Mouse (Mus musculus) hindbrain, embryonic 12.5 days (tissue): Measurements from ENCODE around the gene Matk. TPM values are rescaled to one million over a fixed set of nuclear protein-coding genes. Genes with fewer than 3 reads are reported as not detected.

Source experiments
- ATAC-seq: fragments of 200-750 bp; cut with Nextera tagmentation; 2 replicates; pipeline ENCODE4 v1.8.0; 2017; ENCODE audit warnings: moderate TSS enrichment; ENCODE audit not compliant: low FRiP score
- H3K27ac ChIP-seq: fragments of 300-500 bp; sonication (generic); 2 replicates; pipeline ENCODE4 v1.5.1; 2016; ENCODE audit warnings: mild to moderate bottlenecking
- H3K27me3 ChIP-seq: fragments of 300-500 bp; sonication (generic); 2 replicates; pipeline ENCODE4 v1.6.1; 2016; ENCODE audit warnings: mild to moderate bottlenecking
- H3K36me3 ChIP-seq: fragments of 300-500 bp; sonication (generic); 2 replicates; pipeline ENCODE4 v1.6.1; 2016; ENCODE audit warnings: mild to moderate bottlenecking
- H3K4me1 ChIP-seq: fragments of 300-500 bp; sonication (generic); 2 replicates; pipeline ENCODE4 v1.6.1; 2016
- H3K4me2 ChIP-seq: fragments of 300-500 bp; sonication (generic); replicated peaks from 2 replicates; pipeline ENCODE4 v1.6.1; 2016; ENCODE audit warnings: mild to moderate bottlenecking
- H3K4me3 ChIP-seq: fragments of 300-500 bp; sonication (generic); 2 replicates; pipeline ENCODE4 v1.5.1; 2016; ENCODE audit warnings: mild to moderate bottlenecking
- H3K9ac ChIP-seq: fragments of 300-500 bp; sonication (generic); 2 replicates; pipeline ENCODE4 v1.6.1; 2016; ENCODE audit warnings: mild to moderate bottlenecking, moderate library complexity
- H3K9me3 ChIP-seq: fragments of 300-500 bp; sonication (generic); replicated peaks from 2 replicates; pipeline ENCODE4 v1.6.1; 2016; ENCODE audit warnings: mild to moderate bottlenecking
- WGBS: fragments of 180-500 bp; shearing (Covaris S2); methylation state at CpG from one replicate; pipeline ENCODE4 v1.1.7; 2016; 5-methylcytosine and 5-hydroxymethylcytosine counted together
- polyA plus RNA-seq: library from polyadenylated mRNA; unstranded; fragments of >200 nt; fragmentation: Nextera tagmentation; extraction: Ambion mirVana; gene quantifications from 2 replicates; pipeline ENCODE4 v1.2.1, GENCODE M21; 2016

Matk gene
- polyA plus RNA-seq, 1 experiment from 2014 or later: 6.8 TPM

- peaks cover 33% of the 10 kb centered on the region for H3K27me3 ChIP-seq
- WGBS: 17% methylated on average over 24 of the region's 24 CpGs
- no peaks in the 10 kb centered on the region for H3K9me3 ChIP-seq
- ATAC-seq: no peak
- H3K4me3 ChIP-seq: peak overlapping the region; percentile 2; the same call in 1 of the 2 replicates
- H3K27ac ChIP-seq: no peak overlapping the region
- peak overlapping the region; percentile 9 for H3K4me2 ChIP-seq
- H3K36me3 ChIP-seq: peaks cover 5% of the 10 kb centered on the region; the same call in 1 of the 2 replicates
- no peak overlapping the region for H3K9ac ChIP-seq
- peaks cover 33% of the 10 kb centered on the region for H3K4me1 ChIP-seq
These were observed 38.1 kb downstream of the Matk start for GRCm38 (mm10) chr10:81290698-81291460.

DNA sequence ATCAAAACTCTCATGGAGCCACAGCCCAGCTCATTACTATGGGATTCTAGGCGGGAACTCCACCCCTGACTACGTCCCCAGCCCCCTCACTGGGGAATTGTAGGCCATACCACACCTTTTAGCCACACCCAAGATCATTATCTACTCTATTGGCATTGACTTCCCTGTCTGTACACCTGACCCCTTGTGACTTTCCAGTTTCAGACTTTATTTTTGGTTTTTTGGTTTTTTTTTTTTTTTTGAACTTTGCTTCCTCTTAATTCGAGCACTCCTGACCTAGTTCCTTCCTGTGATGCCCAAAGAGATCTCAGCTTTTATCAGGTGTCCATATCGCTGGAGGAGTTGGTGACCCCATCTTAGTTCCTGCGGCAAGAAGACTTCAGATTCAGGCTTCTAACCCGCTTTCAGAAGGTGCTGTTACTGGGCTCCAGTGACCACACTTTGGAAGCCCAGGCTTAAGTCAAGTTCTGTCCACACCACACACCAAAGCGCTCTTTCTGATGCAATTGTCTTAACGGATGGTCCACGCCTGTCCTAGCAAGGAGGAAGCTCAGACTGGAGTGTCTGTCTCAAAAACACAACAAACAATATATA lies 38.9 kb downstream of the Matk start, which contains the start of gene Tjp3:
Gene Tjp3 (minus strand): TSS at position 71 of the 594 bp plus-strand sequence.
- H3K36me3 ChIP-seq: peaks cover 5% of the 10 kb centered on the region; the same call in 1 of the 2 replicates
- H3K27ac ChIP-seq: no peak within 1 kb of the TSS
- H3K4me3 ChIP-seq: peak within 1 kb of the TSS; percentile 81
- H3K27me3 ChIP-seq: peaks cover 33% of the 10 kb centered on the region
- no peak within 1 kb of the TSS for H3K9ac ChIP-seq
- 76% methylated on average over 9 of the region's 9 CpGs for WGBS
- H3K9me3 ChIP-seq: no peaks in the 10 kb centered on the region
- H3K4me2 ChIP-seq: peak within 1 kb of the TSS; percentile 99
- peaks cover 31% of the 10 kb centered on the region for H3K4me1 ChIP-seq
- ATAC-seq: no peak

GRCm38 (mm10) chr10:81292554-81293333 lies 40.0 kb downstream of the Matk start, which contains the start of gene Pip5k1c:
Gene Pip5k1c, plus strand, starts transcription at chr10:81292963.
- Histone ChIP-seq H3K27me3 (peaks cover 32% of the 10 kb centered on the region), H3K9me3 (no peaks in the 10 kb centered on the region), H3K9ac (peak within 1 kb of the TSS; percentile 86), H3K4me1 (peaks cover 37% of the 10 kb centered on the region), H3K36me3 (peaks cover 5% of the 10 kb centered on the region; the same call in 1 of the 2 replicates), H3K4me2 (peak within 1 kb of the TSS; percentile 99), H3K4me3 (peak within 1 kb of the TSS; percentile 81), H3K27ac (peak within 1 kb of the TSS; percentile 92)
- ATAC-seq: peak; percentile 95
- WGBS: under 1% methylated on average over 69 of the region's 80 CpGs

- WGBS: 4% methylated on average over 25 of the region's 25 CpGs
- Histone ChIP-seq H3K9me3 (no peaks in the 10 kb centered on the region), H3K9ac (peak overlapping the region; percentile 86), H3K36me3 (peaks cover 5% of the 10 kb centered on the region; the same call in 1 of the 2 replicates), H3K4me1 (peaks cover 37% of the 10 kb centered on the region), H3K27ac (peak overlapping the region; percentile 92), H3K4me3 (peak overlapping the region; percentile 81), H3K4me2 (peak overlapping the region; percentile 99), H3K27me3 (peaks cover 25% of the 10 kb centered on the region)
- no peak; the same call in 1 of the 2 replicates for ATAC-seq
These were observed 40.7 kb downstream of the Matk start for GRCm38 (mm10) chr10:81293334-81294030.

- Histone ChIP-seq H3K4me2 (peak overlapping the region; percentile 99), H3K4me1 (peaks cover 38% of the 10 kb centered on the region), H3K36me3 (peaks cover 5% of the 10 kb centered on the region; the same call in 1 of the 2 replicates), H3K27me3 (peaks cover 21% of the 10 kb centered on the region), H3K27ac (no peak overlapping the region), H3K9me3 (no peaks in the 10 kb centered on the region), H3K9ac (peak overlapping the region; percentile 86), H3K4me3 (peak overlapping the region; percentile 81)
- WGBS: 59% methylated on average over 8 of the region's 8 CpGs
- no peak for ATAC-seq
These were observed 41.7 kb downstream of the Matk start for GRCm38 (mm10) chr10:81294442-81294841.

GRCm38 (mm10) chr10:81295185-81295584 lies 42.5 kb downstream of the Matk start:
- H3K4me2 ChIP-seq: no peak overlapping the region

DNA sequence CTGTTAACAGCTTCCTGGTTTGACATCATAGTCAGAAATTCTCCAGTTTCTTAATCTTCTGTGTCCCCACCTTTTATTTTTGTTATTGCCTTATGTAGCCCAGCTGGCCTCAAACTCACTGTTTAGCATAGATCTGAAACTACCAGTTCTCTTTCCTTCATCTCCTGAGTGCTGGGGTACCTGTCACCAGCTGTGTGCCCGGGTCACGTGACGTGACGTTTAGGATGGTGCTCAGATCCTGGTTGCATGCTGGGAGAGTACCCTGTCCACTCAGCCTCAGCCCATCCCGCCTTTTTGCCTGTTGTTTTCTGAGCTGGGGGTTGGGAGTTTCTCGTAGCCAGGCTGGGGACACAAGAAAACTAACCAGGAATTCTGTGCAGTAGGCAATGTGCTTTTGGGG lies 44.5 kb downstream of the Matk start:
- 72% methylated on average over 6 of the region's 6 CpGs for WGBS
- no peak overlapping the region; the same call in 1 of the 2 replicates for H3K27ac ChIP-seq
- ATAC-seq: no peak

More at GRCm38 (mm10) chr10:81295185-81295584, 42.5 kb downstream of the Matk start:
- H3K4me3 ChIP-seq: 0 out of 2 replicates have a peak overlapping the region, but pooled peaks have one; percentile 81
- no peak overlapping the region for H3K27ac ChIP-seq
- H3K9ac ChIP-seq: no peak overlapping the region
- WGBS: 97% methylated on average over 6 of the region's 6 CpGs
- no peaks in the 10 kb centered on the region for H3K9me3 ChIP-seq
- peaks cover 13% of the 10 kb centered on the region for H3K27me3 ChIP-seq
- H3K36me3 ChIP-seq: peaks cover 5% of the 10 kb centered on the region; the same call in 1 of the 2 replicates
- no peak for ATAC-seq
- peaks cover 42% of the 10 kb centered on the region for H3K4me1 ChIP-seq

GRCm38 (mm10) chr10:81297845-81298244 lies 45.1 kb downstream of the Matk start:
- Histone ChIP-seq H3K27ac (no peak overlapping the region), H3K9ac (no peak overlapping the region), H3K9me3 (no peaks in the 10 kb centered on the region), H3K36me3 (peaks cover 5% of the 10 kb centered on the region; the same call in 1 of the 2 replicates), H3K4me3 (no peak overlapping the region), H3K4me1 (peaks cover 52% of the 10 kb centered on the region), H3K4me2 (no peak overlapping the region), H3K27me3 (no peaks in the 10 kb centered on the region)
- 67% methylated on average over 10 of the region's 10 CpGs for WGBS
- ATAC-seq: no peak

More for the DNA sequence above, 44.5 kb downstream of the Matk start:
- Histone ChIP-seq H3K4me2 (no peak overlapping the region), H3K4me1 (peaks cover 50% of the 10 kb centered on the region), H3K36me3 (peaks cover 5% of the 10 kb centered on the region; the same call in 1 of the 2 replicates), H3K4me3 (no peak overlapping the region), H3K9ac (no peak overlapping the region), H3K27me3 (no peaks in the 10 kb centered on the region), H3K9me3 (no peaks in the 10 kb centered on the region)

GRCm38 (mm10) chr10:81298369-81299100 lies 45.8 kb downstream of the Matk start:
- H3K4me2 ChIP-seq: no peak overlapping the region
- no peak overlapping the region for H3K9ac ChIP-seq
- WGBS: 95% methylated on average over 17 of the region's 17 CpGs
- H3K27me3 ChIP-seq: no peaks in the 10 kb centered on the region
- ATAC-seq: no peak
- H3K36me3 ChIP-seq: peaks cover 5% of the 10 kb centered on the region; the same call in 1 of the 2 replicates
- H3K27ac ChIP-seq: no peak overlapping the region
- peaks cover 55% of the 10 kb centered on the region for H3K4me1 ChIP-seq
- no peaks in the 10 kb centered on the region for H3K9me3 ChIP-seq
- no peak overlapping the region for H3K4me3 ChIP-seq

GRCm38 (mm10) chr10:81299585-81300351 lies 47.0 kb downstream of the Matk start:
- H3K9ac ChIP-seq: no peak overlapping the region
- no peak overlapping the region for H3K4me3 ChIP-seq
- H3K4me1 ChIP-seq: peaks cover 46% of the 10 kb centered on the region
- no peak overlapping the region for H3K27ac ChIP-seq
- H3K27me3 ChIP-seq: no peaks in the 10 kb centered on the region
- WGBS: 88% methylated on average over 14 of the region's 14 CpGs
- ATAC-seq: no peak
- no peak overlapping the region for H3K4me2 ChIP-seq
- peaks cover 5% of the 10 kb centered on the region; the same call in 1 of the 2 replicates for H3K36me3 ChIP-seq
- no peaks in the 10 kb centered on the region for H3K9me3 ChIP-seq
